Mouse (Mus musculus): Measurements from ENCODE around the gene Tnks1bp1.

The Tnks1bp1 gene

GRCm38 (mm10) chr2:85073751-85074150, 25.9 kb downstream of the Tnks1bp1 start:
- intact Hi-C loops (cut with DNase I) = no loop called here

GRCm38 (mm10) chr2:85088716-85089646, 41.2 kb downstream of the Tnks1bp1 start:
- intact Hi-C loops (cut with DNase I) = no loop called here

- intact Hi-C loops (cut with DNase I) = no loop called here
Measured at GRCm38 (mm10) chr2:85091325-85091724, 43.5 kb downstream of the Tnks1bp1 start.

- intact Hi-C loops (cut with DNase I) = no loop called here
Measured at GRCm38 (mm10) chr2:85093376-85093775, 45.6 kb downstream of the Tnks1bp1 start.

GRCm38 (mm10) chr2:85095906-85096305, 48.1 kb downstream of the Tnks1bp1 start:
- intact Hi-C loops (cut with DNase I) = no loop called here

GRCm38 (mm10) chr2:85098014-85098413, 50.2 kb downstream of the Tnks1bp1 start:
- intact Hi-C loops (cut with DNase I) = no loop called here

GRCm38 (mm10) chr2:85098824-85099511, 51.1 kb downstream of the Tnks1bp1 start:
- intact Hi-C loops (cut with DNase I) = no loop called here

DNA sequence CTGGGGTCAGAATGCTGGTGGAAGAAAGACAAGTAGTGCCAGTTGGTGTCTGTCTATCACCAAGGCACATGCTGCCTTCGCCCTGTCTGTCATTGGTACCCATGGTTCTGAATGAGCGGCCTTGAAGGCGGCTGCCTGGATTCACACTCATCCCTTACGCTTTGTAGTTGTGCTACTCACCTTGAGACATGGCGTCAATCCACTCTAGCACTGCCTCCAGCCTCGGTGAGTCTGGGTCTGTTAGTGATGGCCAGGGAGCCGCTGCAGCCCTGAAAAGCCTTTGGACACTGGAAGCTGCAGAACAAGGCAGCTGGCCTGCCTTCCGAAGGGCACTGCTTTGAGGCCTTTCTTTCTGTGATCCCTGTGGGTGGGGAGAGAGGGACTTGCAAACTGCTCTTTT, 55.4 kb downstream of the Tnks1bp1 start:
- intact Hi-C loops (cut with DNase I) = no loop called here

- intact Hi-C loops (cut with DNase I) = no loop called here
Measured at GRCm38 (mm10) chr2:85105426-85106013, 57.7 kb downstream of the Tnks1bp1 start.

DNA sequence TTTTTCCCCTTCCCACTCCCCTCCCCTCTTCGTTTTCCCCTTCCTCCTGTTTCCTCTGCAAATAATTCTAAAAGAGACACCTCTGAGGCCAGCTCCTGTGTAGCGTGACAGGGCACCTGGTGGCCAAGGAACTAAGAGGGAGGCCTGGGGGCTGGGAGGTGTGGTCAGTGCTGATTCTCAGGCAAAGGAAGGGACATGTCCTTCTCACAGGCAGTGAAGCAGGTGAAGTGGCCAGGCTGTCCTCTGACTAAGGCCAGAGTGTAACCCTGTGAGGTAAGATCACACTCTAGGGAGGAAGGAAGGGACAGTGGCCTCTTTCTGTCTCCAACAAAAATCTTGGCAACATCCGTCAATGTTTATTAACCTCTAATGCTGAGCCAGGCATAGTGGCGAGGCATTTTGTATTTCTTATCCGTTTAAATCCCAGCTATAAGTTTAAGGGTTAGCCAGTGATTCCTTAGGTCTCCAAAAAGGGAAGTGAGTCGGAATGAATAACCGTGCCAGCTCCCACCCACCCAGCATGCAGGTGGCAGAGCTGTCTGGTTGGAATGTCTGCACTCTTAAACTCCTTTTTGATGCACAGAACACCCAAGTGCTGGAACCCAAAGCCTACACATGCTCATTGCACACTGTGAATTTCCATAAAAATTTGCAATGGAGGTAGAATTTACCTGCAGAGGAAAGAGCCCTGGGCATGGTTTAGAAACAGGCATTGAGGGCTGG, 58.4 kb downstream of the Tnks1bp1 start:
- intact Hi-C loops (cut with DNase I) = no loop called here

GRCm38 (mm10) chr2:85106941-85107340, 59.1 kb downstream of the Tnks1bp1 start:
- intact Hi-C loops (cut with DNase I) = no loop called here

- intact Hi-C loops (cut with DNase I) = no loop called here
Measured at GRCm38 (mm10) chr2:85110288-85110875, 62.6 kb downstream of the Tnks1bp1 start.
